ENCODE assay signal across 12 mouse cellular contexts in genomic region chr17:75109081-75109716, GRCm38 (mm10).
"Had no signal": no experiment of that assay in that cellular context is flagged by ENCODE, and none has a peak within 500 bp of the region (broad histone marks: within the 10 kb centered on the region; RNA-seq: fewer than 3 reads in every experiment).

No protein-coding gene starts in this region.

- H3K27ac ChIP-seq: hindbrain, postnatal 0 days; left cerebral cortex, adult 2 months; limb, embryonic 15.5 days; liver, embryonic 12.5 days; midbrain, embryonic 10.5 days; midbrain, embryonic 15.5 days; neural tube, embryonic 12.5 days had no signal

- H3K36me3 ChIP-seq: limb, embryonic 15.5 days; liver, embryonic 12.5 days; midbrain, embryonic 10.5 days; midbrain, embryonic 15.5 days; neural tube, embryonic 12.5 days had no signal

- H3K4me3 ChIP-seq: left cerebral cortex, adult 2 months; limb, embryonic 15.5 days; liver, embryonic 12.5 days; midbrain, embryonic 10.5 days; midbrain, embryonic 15.5 days; neural tube, embryonic 12.5 days had no signal

- H3K9me3 ChIP-seq: limb, embryonic 15.5 days; liver, embryonic 12.5 days; midbrain, embryonic 10.5 days; midbrain, embryonic 15.5 days; neural tube, embryonic 12.5 days had no signal

- H3K27me3 ChIP-seq: limb, embryonic 15.5 days; liver, embryonic 12.5 days; midbrain, embryonic 15.5 days; neural tube, embryonic 12.5 days had no signal

- H3K4me2 ChIP-seq: limb, embryonic 15.5 days; liver, embryonic 12.5 days; midbrain, embryonic 15.5 days; neural tube, embryonic 12.5 days had no signal

- ATAC-seq: hindbrain, postnatal 0 days; liver, embryonic 12.5 days; midbrain, embryonic 15.5 days had no signal

- H3K4me1 ChIP-seq: liver, embryonic 12.5 days; midbrain, embryonic 10.5 days; midbrain, embryonic 15.5 days had no signal

- DNase-seq: kidney, postnatal 25 days; lung, postnatal 4 days; right cerebral cortex, postnatal 4 days; spleen, adult 18-20 months; thymus, postnatal 36 days had no signal

- H3K9ac ChIP-seq: limb, embryonic 15.5 days; liver, embryonic 12.5 days; midbrain, embryonic 15.5 days; neural tube, embryonic 12.5 days had no signal
